Mouse (Mus musculus) bone marrow, adult 2 months (tissue): ENCODE measurements around the gene Cpm.

Source experiments
- CTCF ChIP-seq: fragments of 200-500 bp; IDR thresholded peaks from 2 replicates; pipeline ENCODE4 v1.5.1; 2011; ENCODE audit warnings: low read length, control low read depth; ENCODE audit not compliant: control insufficient read depth, insufficient read depth
- POLR2A ChIP-seq: fragments of 200-500 bp; IDR thresholded peaks from 2 replicates; pipeline ENCODE4 v1.6.1; 2011; ENCODE audit warnings: low read depth, mild to moderate bottlenecking, control low read depth, low read length, borderline replicate concordance; ENCODE audit not compliant: control insufficient read depth

DNA sequence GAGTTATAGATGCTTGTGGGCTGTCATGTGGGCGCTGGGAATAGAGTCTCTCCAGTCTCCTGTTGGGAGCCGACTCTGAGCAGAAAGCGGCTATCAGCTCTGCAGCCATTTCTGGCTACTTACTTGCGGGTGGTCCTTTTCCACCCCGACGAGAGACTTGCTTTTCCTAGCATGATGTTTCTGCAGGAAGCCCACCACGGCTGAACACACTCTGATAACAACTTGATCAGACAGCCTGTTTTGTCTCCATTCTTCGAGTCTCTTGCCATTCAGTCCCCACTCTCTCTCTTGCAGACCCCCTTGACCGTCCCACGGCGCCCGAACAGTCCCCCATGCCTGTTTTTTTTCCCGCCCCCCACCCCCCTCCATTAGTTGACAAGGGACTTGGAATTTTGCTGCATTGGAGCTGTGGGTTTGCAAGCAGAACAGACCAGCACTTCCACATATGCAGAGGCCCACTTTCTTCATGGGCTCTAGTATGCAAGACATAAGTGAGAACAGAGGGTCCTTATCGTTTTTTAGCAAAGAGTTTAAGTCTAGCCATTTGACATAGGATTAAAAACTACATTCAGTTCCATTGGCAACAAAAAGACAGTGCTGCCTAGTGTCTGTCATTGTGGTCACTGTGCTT lies 103.8 kb downstream of the Cpm start:
- TF ChIP-seq CTCF: no peak
- no peak for TF ChIP-seq POLR2A
